Mouse (Mus musculus): ENCODE results near the gene Opcml. TPM values are rescaled to one million over a fixed set of nuclear protein-coding genes. Genes with fewer than 3 reads are reported as not detected.

Opcml gene
- polyA plus RNA-seq, 1 experiment: 0.04 TPM

DNA sequence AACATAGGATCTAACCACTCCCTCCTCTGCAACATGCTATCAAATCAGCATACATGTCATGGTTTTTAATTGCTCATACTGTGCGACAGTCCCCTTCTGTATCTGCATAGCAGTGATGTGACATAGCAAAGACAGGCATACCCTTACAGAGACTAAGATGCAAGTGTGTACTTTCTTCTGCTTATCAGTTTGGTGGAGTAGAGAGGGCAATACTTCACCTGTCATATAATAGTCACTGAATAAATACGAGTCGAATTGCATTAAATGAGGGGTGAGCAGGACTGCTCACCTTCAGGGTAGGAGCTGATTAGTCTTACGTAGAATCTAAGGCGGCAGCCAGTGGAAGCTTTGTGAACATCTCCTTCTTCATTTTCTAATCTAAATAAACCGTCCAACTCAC lies 1146.6 kb downstream of the Opcml start:
- no peak for TF ChIP-seq POLR2A (IDR thresholded peaks at IDR 0.05; ENCODE audit: low read depth, low read length)
- no peak for TF ChIP-seq CTCF (IDR thresholded peaks at IDR 0.05; ENCODE audit: extremely low read depth, insufficient read length, insufficient replicate concordance, low read depth, low read length)
- H3K36me3 ChIP-seq (ENCODE audit: control insufficient read depth, insufficient read depth, low read length): no peaks in the 10 kb centered on the region
- 23% methylated on average over 6 of the region's 6 CpGs for WGBS
- no peaks in the 10 kb centered on the region for H3K4me1 ChIP-seq (ENCODE audit: control insufficient read depth, insufficient read depth, insufficient read length, low read length)
- H3K27ac ChIP-seq (ENCODE audit: insufficient read depth, low read depth, low read length): no peak overlapping the region
- no peaks in the 10 kb centered on the region for H3K27me3 ChIP-seq (ENCODE audit: control insufficient read depth, insufficient read depth, low read length)
- H3K4me3 ChIP-seq (ENCODE audit: low read depth, low read length): no peak overlapping the region

DNA sequence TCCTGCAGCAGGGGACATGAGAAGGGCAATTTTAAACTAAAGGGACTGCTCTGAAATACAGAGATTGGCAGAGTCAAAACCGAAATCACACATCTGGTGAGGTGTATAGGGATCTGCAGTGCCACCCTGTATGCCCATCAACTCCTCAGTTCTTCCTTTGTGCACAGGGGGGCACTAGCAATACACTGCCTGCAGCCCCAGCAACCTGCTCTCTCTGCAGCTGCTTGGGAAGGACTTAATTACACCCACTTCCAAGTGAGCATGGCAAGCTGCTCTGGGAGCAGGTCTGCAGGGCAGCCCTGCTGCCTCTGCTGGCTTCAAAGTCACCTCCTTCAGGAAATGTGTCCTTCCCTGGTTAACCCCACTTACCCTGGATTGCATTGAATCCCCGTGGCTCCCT lies 1147.4 kb downstream of the Opcml start:
- 31% methylated on average over 2 of the region's 2 CpGs for WGBS
- no peaks in the 10 kb centered on the region for H3K4me1 ChIP-seq (ENCODE audit: control insufficient read depth, insufficient read depth, insufficient read length, low read length)
- H3K36me3 ChIP-seq (ENCODE audit: control insufficient read depth, insufficient read depth, low read length): no peaks in the 10 kb centered on the region
- no peak overlapping the region for H3K27ac ChIP-seq (ENCODE audit: insufficient read depth, low read depth, low read length)
- TF ChIP-seq CTCF (IDR thresholded peaks at IDR 0.05; ENCODE audit: extremely low read depth, insufficient read length, insufficient replicate concordance, low read depth, low read length) (no peak), POLR2A (IDR thresholded peaks at IDR 0.05; ENCODE audit: low read depth, low read length) (no peak)
- H3K4me3 ChIP-seq (ENCODE audit: low read depth, low read length): no peak overlapping the region
- H3K27me3 ChIP-seq (ENCODE audit: control insufficient read depth, insufficient read depth, low read length): no peaks in the 10 kb centered on the region

DNA sequence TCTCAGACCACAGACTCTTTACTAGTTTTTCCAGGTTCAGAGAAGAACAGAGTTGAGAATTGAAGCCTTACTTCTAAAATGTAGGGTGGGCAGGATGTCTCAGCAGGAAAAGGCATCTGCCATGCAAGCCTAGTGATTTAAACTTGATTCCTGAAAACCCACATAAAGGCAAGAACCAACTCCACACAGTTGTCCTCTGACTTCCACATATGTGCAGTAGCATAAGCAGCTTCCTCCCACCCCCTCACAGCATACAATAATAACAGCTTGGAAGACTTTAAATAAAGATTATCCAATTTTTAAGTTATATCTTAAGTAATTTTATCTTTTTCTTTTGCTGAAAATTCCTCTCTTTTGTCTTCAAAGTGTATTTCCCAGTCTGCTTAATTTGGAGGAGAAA lies 1150.3 kb downstream of the Opcml start:
- H3K27me3 ChIP-seq (ENCODE audit: control insufficient read depth, insufficient read depth, low read length): no peaks in the 10 kb centered on the region
- no peak overlapping the region for H3K4me3 ChIP-seq (ENCODE audit: low read depth, low read length)
- no peaks in the 10 kb centered on the region for H3K4me1 ChIP-seq (ENCODE audit: control insufficient read depth, insufficient read depth, insufficient read length, low read length)
- H3K36me3 ChIP-seq (ENCODE audit: control insufficient read depth, insufficient read depth, low read length): no peaks in the 10 kb centered on the region
- H3K27ac ChIP-seq (ENCODE audit: insufficient read depth, low read depth, low read length): no peak overlapping the region
- TF ChIP-seq POLR2A (IDR thresholded peaks at IDR 0.05; ENCODE audit: low read depth, low read length): no peak
- no peak for TF ChIP-seq CTCF (IDR thresholded peaks at IDR 0.05; ENCODE audit: extremely low read depth, insufficient read length, insufficient replicate concordance, low read depth, low read length)

DNA sequence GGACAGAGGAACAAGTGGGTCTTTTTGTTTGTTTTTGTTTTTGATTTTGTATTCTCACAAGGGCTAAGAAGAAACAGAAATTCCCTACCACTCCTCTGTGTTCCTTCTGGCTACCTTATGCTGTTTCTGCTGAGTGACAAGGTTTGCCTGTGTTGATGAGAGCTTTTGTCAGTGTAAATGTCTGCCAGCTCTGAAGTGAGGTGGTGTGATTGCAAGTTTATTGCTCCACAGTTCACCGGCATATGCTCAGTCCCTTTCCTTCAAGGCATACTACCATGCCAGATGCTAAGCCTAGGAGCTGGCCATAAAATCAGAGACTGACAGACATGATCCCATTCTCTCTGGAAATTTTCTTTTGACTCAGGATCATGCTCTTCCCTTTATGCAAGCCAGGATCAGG lies 1178.9 kb downstream of the Opcml start:
- no peaks in the 10 kb centered on the region for H3K36me3 ChIP-seq (ENCODE audit: control insufficient read depth, insufficient read depth, low read length)
- no peak overlapping the region for H3K27ac ChIP-seq (ENCODE audit: insufficient read depth, low read depth, low read length)
- no peak overlapping the region for H3K4me3 ChIP-seq (ENCODE audit: low read depth, low read length)
- TF ChIP-seq POLR2A (IDR thresholded peaks at IDR 0.05; ENCODE audit: low read depth, low read length) (no peak), CTCF (IDR thresholded peaks at IDR 0.05; ENCODE audit: extremely low read depth, insufficient read length, insufficient replicate concordance, low read depth, low read length) (no peak)
- no peaks in the 10 kb centered on the region for H3K27me3 ChIP-seq (ENCODE audit: control insufficient read depth, insufficient read depth, low read length)
- WGBS: 61% methylated on average over 1 of the region's 1 CpGs
- H3K4me1 ChIP-seq (ENCODE audit: control insufficient read depth, insufficient read depth, insufficient read length, low read length): no peaks in the 10 kb centered on the region

Measured in small intestine, adult 2 months (tissue).